ENCODE assay signal across 8 mouse cellular contexts in the genomic region with DNA sequence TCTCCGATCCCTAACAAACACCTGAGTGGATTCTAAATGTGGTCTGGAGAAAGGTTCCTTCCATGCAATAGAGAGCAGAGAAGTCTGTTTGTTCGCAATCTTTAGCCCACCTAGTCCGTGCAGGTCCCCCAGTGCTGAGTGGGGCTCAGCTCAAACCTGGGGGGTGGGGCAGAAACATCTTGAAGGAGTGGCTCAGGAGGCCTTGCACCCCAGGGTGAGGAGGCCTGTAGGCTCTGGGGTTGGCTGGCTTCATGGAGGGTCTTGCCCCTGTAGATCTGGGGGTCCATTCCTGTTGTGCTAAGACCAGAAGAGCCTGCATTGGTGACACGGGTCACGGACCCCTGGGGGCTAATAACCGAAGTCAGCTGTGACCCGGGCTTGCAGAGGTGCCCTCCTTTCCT. TPM values are rescaled to one million over a fixed set of nuclear protein-coding genes. Genes with fewer than 3 reads are reported as not detected.
DNase-seq lines count a peak whose midpoint lies in the region; ATAC-seq lines count a peak whose summit lies in the region.

No protein-coding gene starts in this region.

- H3K4me1 ChIP-seq in neural tube, embryonic 11.5 days (ENCODE audit: control insufficient read depth, insufficient read depth, low read length): peaks cover 8% of the 10 kb centered on the region
- peaks cover 74% of the 10 kb centered on the region for H3K4me1 ChIP-seq in liver, embryonic 12.5 days

- H3K27ac ChIP-seq in neural tube, embryonic 11.5 days (ENCODE audit: low read depth, low read length): no peak overlapping the region
- no peak overlapping the region for H3K27ac ChIP-seq in liver, embryonic 12.5 days

- 16% methylated on average over 7 of the region's 7 CpGs for WGBS in neural tube, embryonic 11.5 days
- 39% methylated on average over 7 of the region's 7 CpGs for WGBS in liver, embryonic 12.5 days (ENCODE audit: insufficient replicate concordance)

- H3K27me3 ChIP-seq in neural tube, embryonic 11.5 days (ENCODE audit: control insufficient read depth, insufficient read depth, low read length): peaks cover 19% of the 10 kb centered on the region
- peaks cover 29% of the 10 kb centered on the region for H3K27me3 ChIP-seq in liver, embryonic 12.5 days (replicated peaks)

- peak overlapping the region; percentile 66 for H3K4me3 ChIP-seq in neural tube, embryonic 11.5 days (ENCODE audit: low read depth, low read length)
- H3K4me3 ChIP-seq in liver, embryonic 12.5 days: peak overlapping the region; percentile 67

- H3K36me3 ChIP-seq in neural tube, embryonic 11.5 days (ENCODE audit: control insufficient read depth, insufficient read depth, low read length): no peaks in the 10 kb centered on the region
- H3K36me3 ChIP-seq in liver, embryonic 12.5 days: no peaks in the 10 kb centered on the region

- no peak for ATAC-seq in neural tube, embryonic 11.5 days (ENCODE audit: insufficient read depth, low FRiP score, low TSS enrichment)
- ATAC-seq in liver, embryonic 12.5 days: no peak

- H3K4me2 ChIP-seq in neural tube, embryonic 11.5 days (ENCODE audit: low read depth): peak overlapping the region; percentile 88
- peak overlapping the region; percentile 94 for H3K4me2 ChIP-seq in liver, embryonic 12.5 days

- H3K9me3 ChIP-seq in neural tube, embryonic 11.5 days (ENCODE audit: control insufficient read depth, low read length): no peaks in the 10 kb centered on the region
- H3K9me3 ChIP-seq in liver, embryonic 12.5 days (replicated peaks): no peaks in the 10 kb centered on the region

- H3K9ac ChIP-seq in neural tube, embryonic 11.5 days (ENCODE audit: low read length): no peak overlapping the region
- peak overlapping the region; percentile 83; the same call in 1 of the 2 replicates for H3K9ac ChIP-seq in liver, embryonic 12.5 days

- DNase-seq in adrenal gland, adult 2 months: peak; percentile 25
- DNase-seq in adrenal gland, adult 8-10 months: no peak
- DNase-seq in neural tube, embryonic 11.5 days (ENCODE audit: low spot score): no peak
- no peak for DNase-seq in neural tube, embryonic 10.5 days (ENCODE audit: extremely low spot score, low spot score)
- no peak for DNase-seq in right cerebral cortex, postnatal 4 days
- no peak for DNase-seq in thymus, postnatal 25 days
- DNase-seq in kidney, adult 11 months: no peak

RNA-seq across cellular contexts. Expression of gene Rpl3, which starts 0.4 kb away (rescaled TPM):
- 100 to 1,000 TPM; 376 to 618 TPM for total RNA-seq in adrenal gland, adult 2 months (2021)
- polyA plus RNA-seq in adrenal gland, adult 2 months (2012; rRNA removed): 500 and 520 TPM in 2 replicates
- total RNA-seq in adrenal gland, adult 8-10 months (2022): 100 to 1,000 TPM; 541 to 649 (median 631) TPM
- 1,003 and 1,056 TPM in 2 replicates for polyA plus RNA-seq in neural tube, embryonic 11.5 days (2014; fragmentation: Nextera tagmentation; extraction: Ambion mirVana)
- polyA plus RNA-seq in liver, embryonic 12.5 days (2016; fragmentation: Nextera tagmentation; extraction: Ambion mirVana): 912 and 924 TPM in 2 replicates

RNA-seq across cellular contexts. Expression of gene Syngr1, which starts 0.9 kb away (rescaled TPM):
- 10 to 100 TPM; 24.4 to 47.8 TPM for total RNA-seq in adrenal gland, adult 2 months (2021)
- 86.9 and 119 TPM in 2 replicates for polyA plus RNA-seq in adrenal gland, adult 2 months (2012; rRNA removed)
- total RNA-seq in adrenal gland, adult 8-10 months (2022): 10 to 100 TPM; 32.7 to 65.7 (median 48.7) TPM
- polyA plus RNA-seq in neural tube, embryonic 11.5 days (2014; fragmentation: Nextera tagmentation; extraction: Ambion mirVana): 8.7 TPM in 2 replicates
- 20.4 and 21.9 TPM in 2 replicates for polyA plus RNA-seq in liver, embryonic 12.5 days (2016; fragmentation: Nextera tagmentation; extraction: Ambion mirVana)

RNA-seq across cellular contexts. Expression of gene Tab1, which starts 40.9 kb away (rescaled TPM):
- 10 to 100 TPM; 11.4 to 23.2 TPM for total RNA-seq in adrenal gland, adult 2 months (2021)
- polyA plus RNA-seq in adrenal gland, adult 2 months (2012; rRNA removed): 19.6 and 23.4 TPM in 2 replicates
- total RNA-seq in adrenal gland, adult 8-10 months (2022): 10 to 100 TPM; 16.2 to 31.8 (median 26.8) TPM
- 35.7 and 36.0 TPM in 2 replicates for polyA plus RNA-seq in neural tube, embryonic 11.5 days (2014; fragmentation: Nextera tagmentation; extraction: Ambion mirVana)
- polyA plus RNA-seq in liver, embryonic 12.5 days (2016; fragmentation: Nextera tagmentation; extraction: Ambion mirVana): 18.5 and 18.9 TPM in 2 replicates
